Mouse (Mus musculus): ENCODE measurements around the gene Fstl4. TPM values are rescaled to one million over a fixed set of nuclear protein-coding genes. Genes with fewer than 3 reads are reported as not detected.
A peak's percentile ranks its signal among the peaks of the same experiment; 100 is the strongest.

The Fstl4 gene
- total RNA-seq, 2 experiments from 2014 or later, result 0.69 TPM; not detected in 1

- no peak for ATAC-seq (replicated peaks; ENCODE audit: poor library complexity, severe bottlenecking)
These were observed 354.0 kb downstream of the Fstl4 start for GRCm38 (mm10) chr11:53118226-53118965.

GRCm38 (mm10) chr11:53119966-53120365, 355.5 kb downstream of the Fstl4 start:
- no peak for ATAC-seq (replicated peaks; ENCODE audit: poor library complexity, severe bottlenecking)

DNA sequence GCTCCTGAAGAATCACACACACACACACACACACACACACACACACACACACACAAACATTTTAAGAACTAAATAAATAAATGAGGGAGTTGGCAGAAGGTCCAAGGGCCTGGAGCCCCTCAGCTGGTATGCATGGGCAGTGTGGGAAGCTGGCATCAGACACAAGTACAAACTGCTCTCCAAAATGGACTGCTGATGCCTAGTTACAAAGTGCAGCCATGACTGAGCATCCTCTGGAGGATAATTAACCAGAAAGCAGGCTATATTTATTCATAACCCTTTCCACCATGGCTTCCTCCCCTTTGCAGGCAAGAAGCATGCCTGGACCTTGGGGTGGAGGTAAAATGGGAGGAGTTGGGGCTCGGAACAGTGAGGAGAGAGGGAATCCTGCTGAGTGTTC, 356.8 kb downstream of the Fstl4 start:
- no peak for ATAC-seq (replicated peaks; ENCODE audit: poor library complexity, severe bottlenecking)

DNA sequence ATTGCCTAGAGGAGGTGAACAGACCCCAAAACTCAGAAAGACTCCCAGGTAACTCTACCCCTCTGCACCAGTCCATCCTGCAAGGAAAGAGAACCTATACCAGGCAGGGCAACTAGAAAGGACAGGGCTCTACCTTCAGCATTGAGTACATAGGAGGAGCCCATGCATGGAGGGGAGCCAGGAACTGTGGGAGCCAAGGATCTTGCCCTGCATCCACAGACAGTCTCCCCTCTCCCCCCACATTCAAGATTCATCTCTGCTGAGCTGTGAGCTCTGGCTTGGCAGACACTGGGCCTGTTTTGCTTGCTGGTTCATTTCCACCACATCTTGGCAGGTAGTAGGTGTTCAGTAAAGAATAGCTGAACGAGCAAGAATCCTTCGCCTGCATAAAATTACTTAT, 360.4 kb downstream of the Fstl4 start:
- no peak for ATAC-seq (replicated peaks; ENCODE audit: poor library complexity, severe bottlenecking)

- ATAC-seq (replicated peaks; ENCODE audit: poor library complexity, severe bottlenecking), result no peak
These were observed 362.2 kb downstream of the Fstl4 start for GRCm38 (mm10) chr11:53126660-53127059.

DNA sequence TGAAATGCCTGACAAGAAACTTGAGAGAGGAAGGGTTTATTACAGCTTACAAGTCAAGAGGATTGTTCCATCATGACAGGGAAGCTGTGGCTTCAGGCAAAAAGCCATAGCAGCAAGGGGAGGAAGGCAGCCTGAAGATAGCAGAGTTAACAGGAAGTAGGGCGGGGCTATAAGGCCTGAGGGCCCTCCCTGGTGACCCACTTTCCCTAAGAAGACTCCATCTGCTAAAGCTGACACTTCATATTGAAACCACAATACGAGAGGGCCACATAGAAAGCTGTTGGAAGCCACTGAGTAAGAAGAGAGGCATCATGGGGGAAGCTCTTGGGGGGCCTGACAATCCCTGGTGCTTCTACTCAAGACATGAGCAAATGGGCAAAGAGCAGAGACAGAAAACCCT, 364.2 kb downstream of the Fstl4 start:
- ATAC-seq (replicated peaks; ENCODE audit: poor library complexity, severe bottlenecking), result peak; percentile 30; the same call in 1 of the 2 replicates

- ATAC-seq (replicated peaks; ENCODE audit: poor library complexity, severe bottlenecking), result no peak
These were observed 368.1 kb downstream of the Fstl4 start for GRCm38 (mm10) chr11:53132406-53133035.

DNA sequence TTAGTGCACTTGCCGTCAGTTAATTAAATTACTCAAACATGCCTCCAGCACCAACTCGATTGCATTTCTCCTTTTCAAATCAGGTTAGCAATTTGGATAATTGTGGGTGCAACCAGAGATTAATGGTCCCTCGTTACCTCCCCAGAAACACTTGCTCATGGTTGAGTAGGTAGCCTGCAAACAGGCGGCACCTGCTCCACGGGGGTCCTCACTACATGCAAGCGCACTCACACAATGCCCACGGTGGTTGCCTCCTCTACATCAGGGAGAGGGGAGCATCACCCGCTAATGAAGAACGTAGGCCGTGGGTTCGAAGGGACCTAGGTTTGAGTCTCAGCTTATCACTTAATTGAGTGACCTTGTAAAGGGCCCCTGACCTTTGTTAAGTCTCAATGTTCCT, 371.9 kb downstream of the Fstl4 start:
- ATAC-seq (replicated peaks; ENCODE audit: poor library complexity, severe bottlenecking), result no peak

- no peak for ATAC-seq (replicated peaks; ENCODE audit: poor library complexity, severe bottlenecking)
These were observed 372.9 kb downstream of the Fstl4 start for GRCm38 (mm10) chr11:53137381-53137780.

DNA sequence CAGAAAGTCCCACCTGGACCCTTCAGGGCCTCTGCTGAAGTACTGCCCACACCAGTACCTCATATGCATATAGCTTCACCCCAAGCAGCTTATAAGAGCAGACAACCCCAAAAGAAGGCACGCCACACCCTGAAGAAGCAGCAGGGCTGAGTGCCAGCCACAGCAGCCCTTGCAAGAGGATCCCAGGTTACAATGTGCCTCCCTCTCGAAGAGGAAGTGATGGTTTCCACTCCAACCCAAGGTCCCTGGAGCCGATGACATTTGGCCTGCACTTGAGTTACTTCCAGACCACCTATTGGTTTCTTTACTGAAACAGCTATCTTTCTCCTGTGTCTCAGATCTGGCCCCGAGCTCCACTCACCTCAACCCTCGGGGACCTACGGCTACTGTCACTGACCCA, 373.8 kb downstream of the Fstl4 start:
- ATAC-seq (replicated peaks; ENCODE audit: poor library complexity, severe bottlenecking), result peak; percentile 81

DNA sequence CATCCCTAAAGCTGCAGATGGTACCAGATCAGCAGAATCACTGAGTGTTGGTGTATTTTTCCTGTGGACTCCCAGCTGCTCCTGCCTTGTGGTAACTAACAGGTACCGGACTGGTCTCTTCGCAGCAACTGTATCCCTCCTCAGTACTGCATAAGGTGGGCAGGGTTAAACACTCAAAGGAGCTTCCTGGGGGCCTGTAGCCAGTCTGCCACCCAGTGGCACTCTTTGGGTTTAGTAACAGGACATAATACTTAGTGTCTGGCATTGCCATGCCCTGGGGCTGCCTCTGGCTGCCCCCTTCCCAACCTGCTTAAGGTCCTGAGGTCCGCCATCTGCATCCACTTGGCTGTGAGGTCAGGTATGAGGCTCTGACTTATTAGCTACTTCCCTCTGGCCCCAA, 375.2 kb downstream of the Fstl4 start:
- ATAC-seq (replicated peaks; ENCODE audit: poor library complexity, severe bottlenecking), result no peak

DNA sequence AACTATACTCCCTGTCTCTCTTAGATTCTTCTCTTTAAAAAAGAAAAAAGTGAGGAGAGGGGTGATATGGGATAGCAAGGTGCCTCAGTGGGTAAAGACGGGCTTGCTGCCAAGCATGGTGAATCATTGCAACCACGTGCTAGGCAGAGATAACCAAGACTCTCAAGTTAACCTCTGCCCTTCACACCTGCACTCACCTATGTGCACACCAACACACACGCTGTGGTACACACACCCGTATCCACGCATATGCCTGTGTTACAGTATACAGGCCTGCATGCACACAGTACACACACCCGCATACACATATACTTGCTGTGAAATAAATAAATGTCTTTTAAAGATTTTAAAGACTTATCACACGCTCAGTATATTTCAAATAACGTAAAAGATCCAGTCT, 375.8 kb downstream of the Fstl4 start:
- ATAC-seq (replicated peaks; ENCODE audit: poor library complexity, severe bottlenecking), result no peak

- no peak for ATAC-seq (replicated peaks; ENCODE audit: poor library complexity, severe bottlenecking)
These were observed 376.4 kb downstream of the Fstl4 start for GRCm38 (mm10) chr11:53140722-53141400.

DNA sequence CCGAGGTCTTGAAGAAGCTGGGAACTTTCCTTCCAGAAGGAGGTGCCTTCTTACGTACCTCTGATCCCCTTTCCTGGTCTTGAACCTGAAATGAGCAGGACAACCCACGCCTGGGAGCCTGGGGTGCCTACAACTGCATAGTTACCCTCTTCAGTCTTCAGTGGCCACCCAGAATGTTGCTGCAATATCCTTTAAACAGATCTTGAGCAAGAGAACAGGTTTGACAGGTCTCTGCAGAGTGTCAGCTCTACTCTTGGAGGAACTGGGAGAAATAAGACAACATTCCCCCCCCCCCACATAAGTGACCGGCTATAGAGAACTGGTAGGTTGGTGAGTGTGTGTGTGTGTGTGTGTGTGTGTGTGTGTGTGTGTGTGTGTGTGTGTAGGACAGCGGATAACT, 379.1 kb downstream of the Fstl4 start:
- ATAC-seq (replicated peaks; ENCODE audit: poor library complexity, severe bottlenecking), result peak; percentile 77

- no peak for ATAC-seq (replicated peaks; ENCODE audit: poor library complexity, severe bottlenecking)
These were observed 380.1 kb downstream of the Fstl4 start for GRCm38 (mm10) chr11:53144506-53144905.

GRCm38 (mm10) chr11:53146290-53146689, 381.9 kb downstream of the Fstl4 start:
- ATAC-seq (replicated peaks; ENCODE audit: poor library complexity, severe bottlenecking), result 0 out of 2 replicates have a peak, but pooled peaks have one; percentile 40

GRCm38 (mm10) chr11:53156463-53156862, 392.0 kb downstream of the Fstl4 start:
- no peak for ATAC-seq (replicated peaks; ENCODE audit: poor library complexity, severe bottlenecking)

GRCm38 (mm10) chr11:53157621-53158259, 393.3 kb downstream of the Fstl4 start:
- ATAC-seq (replicated peaks; ENCODE audit: poor library complexity, severe bottlenecking), result no peak

- ATAC-seq (replicated peaks; ENCODE audit: poor library complexity, severe bottlenecking), result no peak
These were observed 398.0 kb downstream of the Fstl4 start for GRCm38 (mm10) chr11:53162385-53162784.

- ATAC-seq (replicated peaks; ENCODE audit: poor library complexity, severe bottlenecking), result no peak
These were observed 402.0 kb downstream of the Fstl4 start for GRCm38 (mm10) chr11:53166478-53166877.
